Mouse (Mus musculus) hindbrain, embryonic 10.5 days (tissue): Measurements from ENCODE around the gene Ttc26. TPM values are rescaled to one million over a fixed set of nuclear protein-coding genes. Genes with fewer than 3 reads are reported as not detected.

Experiments used
- DNase-seq: peaks from one replicate; pipeline ENCODE4 v3.0.0-alpha.2; 2017; ENCODE audit warnings: low spot score
- H3K27ac ChIP-seq: fragments of 300-500 bp; sonication (generic); 2 replicates; pipeline ENCODE4 v1.5.1; 2016; ENCODE audit warnings: mild to moderate bottlenecking, moderate library complexity
- H3K27me3 ChIP-seq: fragments of 300-500 bp; sonication (generic); 2 replicates; pipeline ENCODE4 v1.6.1; 2016; ENCODE audit warnings: mild to moderate bottlenecking; ENCODE audit not compliant: poor library complexity, insufficient read depth, severe bottlenecking
- H3K36me3 ChIP-seq: fragments of 300-500 bp; sonication (generic); 2 replicates; pipeline ENCODE4 v1.6.1; 2016; ENCODE audit warnings: mild to moderate bottlenecking, moderate library complexity
- H3K4me1 ChIP-seq: fragments of 300-500 bp; sonication (generic); replicated peaks from 2 replicates; pipeline ENCODE4 v1.6.1; 2016; ENCODE audit warnings: mild to moderate bottlenecking
- H3K4me3 ChIP-seq: fragments of 300-500 bp; sonication (generic); 2 replicates; pipeline ENCODE4 v1.5.1; 2016; ENCODE audit warnings: mild to moderate bottlenecking, moderate library complexity
- H3K9me3 ChIP-seq: fragments of 300-500 bp; sonication (generic); 2 replicates; pipeline ENCODE4 v1.6.1; 2016; ENCODE audit warnings: mild to moderate bottlenecking, moderate library complexity
- WGBS: fragments of 180-500 bp; shearing (Covaris S2); methylation state at CpG from one replicate; pipeline ENCODE4 v1.1.7; 2016; 5-methylcytosine and 5-hydroxymethylcytosine counted together
- polyA plus RNA-seq: library from polyadenylated mRNA; unstranded; fragments of >200 nt; fragmentation: Nextera tagmentation; extraction: Ambion mirVana; gene quantifications from 2 replicates; pipeline ENCODE4 v1.2.1, GENCODE M21; 2016

Ttc26 gene
- polyA plus RNA-seq: 14.3 and 14.6 TPM in 2 replicates

GRCm38 (mm10) chr6:38381129-38381771, at the start of gene Ttc26:
Gene Ttc26 (plus strand): TSS chr6:38381469.
- no peaks in the 10 kb centered on the region for H3K9me3 ChIP-seq
- peaks cover 14% of the 10 kb centered on the region for H3K4me1 ChIP-seq
- peak within 1 kb of the TSS; percentile 88 for H3K27ac ChIP-seq
- peak within 1 kb of the TSS; percentile 66 for H3K4me3 ChIP-seq
- under 1% methylated on average over 26 of the region's 26 CpGs for WGBS
- DNase-seq: peak; percentile 90
- H3K27me3 ChIP-seq: no peaks in the 10 kb centered on the region
- peaks cover 10% of the 10 kb centered on the region for H3K36me3 ChIP-seq

- H3K4me3 ChIP-seq: no peak overlapping the region
- WGBS: 89% methylated on average over 6 of the region's 6 CpGs
- no peaks in the 10 kb centered on the region for H3K36me3 ChIP-seq
- H3K27ac ChIP-seq: no peak overlapping the region
- H3K9me3 ChIP-seq: no peaks in the 10 kb centered on the region
- no peaks in the 10 kb centered on the region for H3K27me3 ChIP-seq
- no peak for DNase-seq
- no peaks in the 10 kb centered on the region for H3K4me1 ChIP-seq
Observed at GRCm38 (mm10) chr6:38335264-38335663, 46.0 kb upstream of the Ttc26 start.

DNA sequence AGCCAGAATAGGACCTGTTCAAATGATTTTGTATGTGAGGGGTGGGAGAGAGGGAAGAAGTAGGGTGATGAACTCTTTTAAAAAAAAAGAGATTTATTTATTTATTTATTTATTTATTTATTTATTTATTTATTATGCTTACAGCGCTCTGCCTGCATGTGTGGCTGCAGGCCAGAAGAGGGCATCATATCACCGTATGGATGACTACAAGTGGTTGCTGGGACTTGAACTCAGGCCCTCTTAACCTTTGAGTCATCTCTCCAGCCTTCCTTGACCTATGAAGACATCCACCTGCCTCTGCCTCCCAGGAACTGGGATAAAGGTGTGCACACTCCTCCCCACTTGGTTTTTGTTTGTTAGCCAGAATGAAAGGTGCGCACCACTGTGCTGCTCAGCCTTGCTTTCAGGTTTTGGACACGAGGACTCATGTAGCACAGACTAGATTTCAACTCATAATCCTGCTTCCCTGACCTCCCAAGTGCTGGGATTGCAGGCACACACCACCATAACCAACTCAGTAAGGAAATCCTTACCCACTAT, 44.0 kb upstream of the Ttc26 start:
- DNase-seq: no peak
- 0 out of 2 replicates have a peak, but pooled peaks cover 3% of the 10 kb centered on the region for H3K4me1 ChIP-seq
- 90% methylated on average over 4 of the region's 4 CpGs for WGBS

GRCm38 (mm10) chr6:38337951-38338350, 43.3 kb upstream of the Ttc26 start:
- 0 out of 2 replicates have a peak, but pooled peaks cover 3% of the 10 kb centered on the region for H3K4me1 ChIP-seq
- no peaks in the 10 kb centered on the region for H3K27me3 ChIP-seq
- no peak for DNase-seq
- no peak overlapping the region for H3K27ac ChIP-seq
- 86% methylated on average over 6 of the region's 6 CpGs for WGBS
- no peaks in the 10 kb centered on the region for H3K36me3 ChIP-seq
- H3K4me3 ChIP-seq: no peak overlapping the region
- H3K9me3 ChIP-seq: no peaks in the 10 kb centered on the region

More for the DNA sequence above, 44.0 kb upstream of the Ttc26 start:
- no peaks in the 10 kb centered on the region for H3K9me3 ChIP-seq
- no peak overlapping the region for H3K4me3 ChIP-seq
- H3K36me3 ChIP-seq: no peaks in the 10 kb centered on the region
- no peak overlapping the region for H3K27ac ChIP-seq
- H3K27me3 ChIP-seq: no peaks in the 10 kb centered on the region

DNA sequence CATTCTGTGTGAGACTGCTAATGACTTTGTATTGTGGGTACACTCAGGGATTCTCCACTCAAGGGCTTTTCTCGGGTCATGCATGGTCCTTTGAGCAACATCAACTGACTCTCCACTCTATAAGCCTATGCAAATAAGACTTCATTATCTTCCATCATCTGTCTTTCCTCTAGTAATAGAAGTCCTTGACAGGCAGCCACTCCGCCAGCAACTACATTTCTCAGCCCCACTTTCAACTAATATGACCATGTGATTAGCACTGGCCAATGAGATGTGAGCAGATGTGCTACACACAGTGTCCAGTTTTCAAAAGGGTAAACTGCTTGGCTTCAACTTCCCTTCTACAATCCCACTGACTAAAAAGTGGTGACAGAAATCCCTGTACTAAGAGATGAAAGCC, 42.2 kb upstream of the Ttc26 start:
- no peak overlapping the region for H3K27ac ChIP-seq
- H3K36me3 ChIP-seq: no peaks in the 10 kb centered on the region
- 0 out of 2 replicates have a peak, but pooled peaks cover 6% of the 10 kb centered on the region for H3K4me1 ChIP-seq
- no peaks in the 10 kb centered on the region for H3K9me3 ChIP-seq
- no peaks in the 10 kb centered on the region for H3K27me3 ChIP-seq
- no peak overlapping the region for H3K4me3 ChIP-seq
- WGBS: 86% methylated on average over 2 of the region's 2 CpGs
- no peak for DNase-seq

DNA sequence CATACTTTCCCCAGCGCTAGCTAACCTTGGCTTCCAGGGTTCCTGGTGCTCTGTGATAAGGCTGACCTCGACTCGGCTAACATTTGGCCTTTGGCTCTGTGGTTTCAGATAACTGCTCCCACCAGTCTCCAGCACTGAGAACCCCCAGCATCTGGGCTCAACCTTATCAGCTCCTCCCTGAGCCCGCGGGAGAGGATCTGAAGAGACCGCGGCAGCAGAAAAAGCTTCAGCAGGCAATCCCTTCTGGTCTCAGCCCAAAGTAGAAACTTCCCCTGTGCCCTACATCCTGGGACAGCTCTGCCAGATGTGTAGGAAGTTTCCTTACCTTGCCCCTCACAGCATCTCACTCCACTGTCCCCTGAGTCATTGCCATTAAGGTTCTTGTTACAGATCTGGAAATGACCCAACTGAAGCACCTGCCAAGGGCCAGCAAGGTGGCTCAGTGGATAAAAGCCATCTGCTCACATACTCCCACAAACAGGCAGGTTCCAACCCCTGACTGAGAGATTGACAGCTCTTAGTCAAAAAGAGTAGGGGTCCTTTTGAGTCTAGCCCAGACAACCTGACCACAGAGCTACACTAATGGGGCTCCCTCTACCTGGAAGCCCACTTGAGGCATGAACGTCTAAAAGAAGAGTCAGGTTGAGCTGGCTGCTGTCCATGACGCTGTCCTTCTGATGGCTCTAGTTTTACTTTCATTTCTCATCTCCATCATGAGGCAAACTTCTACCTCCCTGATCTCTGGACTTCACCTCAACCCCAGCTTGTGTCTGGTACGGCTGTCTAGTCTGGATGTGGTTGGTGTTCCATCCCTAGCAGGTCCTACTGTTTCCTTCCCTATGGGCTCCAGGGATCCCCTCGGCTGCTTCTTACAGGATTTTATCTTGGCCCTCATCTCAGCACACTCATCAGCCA, 39.3 kb upstream of the Ttc26 start:
- Histone ChIP-seq H3K9me3 (no peaks in the 10 kb centered on the region), H3K36me3 (no peaks in the 10 kb centered on the region), H3K27ac (no peak overlapping the region), H3K4me1 (0 out of 2 replicates have a peak, but pooled peaks cover 6% of the 10 kb centered on the region), H3K27me3 (no peaks in the 10 kb centered on the region), H3K4me3 (no peak overlapping the region)
- DNase-seq: no peak
- 73% methylated on average over 11 of the region's 11 CpGs for WGBS

DNA sequence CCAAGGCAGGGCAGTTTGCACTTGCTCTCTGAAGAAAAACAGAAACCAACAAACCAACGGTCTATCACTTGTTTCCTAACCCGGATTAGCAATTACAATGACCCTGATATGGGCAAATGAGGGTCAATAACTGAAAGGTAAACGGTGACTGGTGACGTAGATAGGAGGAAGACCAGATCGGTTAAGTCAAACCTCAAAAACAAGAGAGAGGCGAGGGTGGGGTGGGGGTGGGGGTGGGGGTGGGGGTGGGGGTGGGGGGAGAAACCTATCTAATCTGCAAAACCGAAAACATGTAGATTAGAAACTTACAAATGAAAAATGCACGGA, 38.6 kb upstream of the Ttc26 start:
- Histone ChIP-seq H3K9me3 (no peaks in the 10 kb centered on the region), H3K27ac (no peak overlapping the region), H3K4me3 (no peak overlapping the region), H3K4me1 (0 out of 2 replicates have a peak, but pooled peaks cover 6% of the 10 kb centered on the region), H3K27me3 (no peaks in the 10 kb centered on the region), H3K36me3 (no peaks in the 10 kb centered on the region)
- WGBS: 81% methylated on average over 8 of the region's 8 CpGs
- no peak for DNase-seq

DNA sequence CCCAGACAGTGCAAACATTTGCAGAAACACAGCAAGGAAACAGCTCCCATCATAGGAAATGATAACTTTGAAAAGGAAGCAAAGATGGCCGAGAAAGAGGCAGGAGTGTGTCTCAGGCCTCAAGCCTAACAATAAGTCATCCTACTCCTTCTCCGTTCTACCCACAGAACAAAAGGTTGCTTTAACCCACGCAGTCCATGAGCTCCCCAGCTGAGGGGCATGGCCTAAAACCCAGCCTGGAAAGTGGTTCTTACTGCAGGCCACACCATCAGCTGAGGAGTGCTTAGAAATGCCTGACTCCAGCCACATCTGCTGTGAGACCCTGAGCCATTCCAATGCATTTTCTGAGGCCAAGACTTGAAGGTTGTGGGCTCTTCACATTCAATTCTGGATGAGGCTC, 37.7 kb upstream of the Ttc26 start:
- Histone ChIP-seq H3K4me1 (0 out of 2 replicates have a peak, but pooled peaks cover 6% of the 10 kb centered on the region), H3K27ac (peak overlapping the region; percentile 23), H3K36me3 (no peaks in the 10 kb centered on the region), H3K27me3 (no peaks in the 10 kb centered on the region), H3K4me3 (no peak overlapping the region), H3K9me3 (no peaks in the 10 kb centered on the region)
- no peak for DNase-seq
- WGBS: 52% methylated on average over 3 of the region's 3 CpGs

DNA sequence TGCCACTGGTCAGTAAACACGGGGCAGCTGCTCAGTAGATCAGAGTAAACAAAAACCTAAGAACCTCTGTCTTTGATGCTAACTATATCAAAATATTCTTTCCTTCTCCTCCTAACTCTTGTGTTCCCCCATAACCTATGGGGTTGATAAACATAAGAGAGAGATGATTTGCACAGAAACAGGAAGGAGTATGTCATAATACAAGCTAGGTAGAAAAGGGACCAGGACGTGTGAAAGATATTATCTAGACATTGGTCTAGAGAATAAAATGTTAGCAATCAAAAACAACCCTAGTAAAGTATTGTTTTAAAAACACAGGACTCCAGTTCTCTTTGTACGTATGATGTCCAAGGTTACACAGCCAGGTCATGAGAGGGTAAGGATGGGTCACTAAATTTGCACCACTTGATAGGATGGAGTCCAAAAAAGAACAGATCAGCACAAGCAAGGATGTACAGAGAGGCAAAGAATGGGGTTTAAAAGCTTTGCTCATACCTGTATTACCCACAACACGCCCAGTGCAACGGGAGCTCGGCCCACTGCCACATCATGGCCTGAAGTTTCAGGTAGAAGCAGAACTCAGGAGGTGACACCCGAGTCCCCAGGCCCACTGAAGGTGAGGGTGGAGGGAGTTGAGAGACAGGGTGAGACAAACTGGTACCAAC, 37.1 kb upstream of the Ttc26 start:
- 85% methylated on average over 7 of the region's 7 CpGs for WGBS
- H3K4me3 ChIP-seq: no peak overlapping the region
- H3K4me1 ChIP-seq: 0 out of 2 replicates have a peak, but pooled peaks cover 6% of the 10 kb centered on the region
- H3K27me3 ChIP-seq: no peaks in the 10 kb centered on the region; the same call in 1 of the 2 replicates
- peak overlapping the region; percentile 23; the same call in 1 of the 2 replicates for H3K27ac ChIP-seq
- no peaks in the 10 kb centered on the region for H3K9me3 ChIP-seq
- no peaks in the 10 kb centered on the region for H3K36me3 ChIP-seq
- no peak for DNase-seq

DNA sequence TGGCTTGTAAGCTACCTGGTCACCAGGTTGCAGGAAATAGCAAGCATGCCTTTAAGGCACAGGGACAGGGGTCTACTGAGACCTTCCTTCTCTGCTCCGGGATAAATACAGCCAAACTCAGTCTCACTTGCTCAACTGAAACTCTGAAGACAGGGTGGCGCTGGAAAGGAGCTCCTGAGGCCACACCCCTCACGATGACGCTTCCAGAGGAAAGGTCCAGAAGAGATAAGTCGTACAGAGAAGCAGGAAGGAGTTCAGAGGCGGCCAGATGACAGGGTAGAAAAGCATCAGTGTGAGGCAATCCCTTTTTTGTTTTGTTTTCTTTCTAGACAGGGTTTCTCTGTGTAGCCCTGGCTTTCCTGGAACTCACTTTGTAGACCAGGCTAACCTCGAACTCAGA, 35.5 kb upstream of the Ttc26 start:
- Histone ChIP-seq H3K27me3 (peaks cover 15% of the 10 kb centered on the region), H3K9me3 (no peaks in the 10 kb centered on the region), H3K27ac (no peak overlapping the region), H3K36me3 (no peaks in the 10 kb centered on the region), H3K4me3 (no peak overlapping the region), H3K4me1 (0 out of 2 replicates have a peak, but pooled peaks cover 6% of the 10 kb centered on the region)
- DNase-seq: no peak
- 57% methylated on average over 7 of the region's 7 CpGs for WGBS

- 81% methylated on average over 5 of the region's 5 CpGs for WGBS
- Histone ChIP-seq H3K9me3 (no peaks in the 10 kb centered on the region), H3K4me3 (no peak overlapping the region), H3K27me3 (peaks cover 36% of the 10 kb centered on the region), H3K4me1 (0 out of 2 replicates have a peak, but pooled peaks cover 3% of the 10 kb centered on the region), H3K27ac (no peak overlapping the region), H3K36me3 (no peaks in the 10 kb centered on the region)
- no peak for DNase-seq
Observed at GRCm38 (mm10) chr6:38347875-38348274, 33.4 kb upstream of the Ttc26 start.

DNA sequence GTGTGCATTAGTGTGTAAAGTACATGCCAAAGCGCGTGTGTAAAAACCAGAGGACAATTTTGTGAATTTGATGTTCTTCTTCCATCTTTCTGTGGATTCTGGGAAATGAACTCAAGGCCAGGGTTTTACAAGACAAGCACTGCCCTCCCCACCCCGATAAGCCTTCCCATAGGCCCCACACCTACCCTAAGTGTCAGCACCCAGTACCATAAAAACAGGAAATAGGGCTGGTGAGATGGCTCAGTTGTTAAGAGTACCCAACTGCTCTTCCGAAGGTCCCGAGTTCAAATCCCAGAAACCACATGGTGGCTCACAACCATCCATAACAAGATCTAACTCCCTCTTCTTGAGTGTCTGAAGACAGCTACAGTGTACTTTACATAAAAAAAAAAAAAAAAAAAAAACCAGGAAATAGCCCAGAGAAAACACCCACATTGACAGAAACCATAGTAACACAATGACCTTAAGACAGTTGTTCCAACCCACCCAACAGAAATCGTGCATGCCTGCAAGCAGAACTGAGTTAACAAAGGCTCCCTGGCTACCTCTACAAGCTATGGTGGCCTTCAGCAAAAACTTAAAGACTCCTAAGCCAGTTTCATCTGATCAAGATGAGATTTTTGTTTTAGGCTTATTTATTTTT, 32.3 kb upstream of the Ttc26 start:
- 93% methylated on average over 6 of the region's 6 CpGs for WGBS
- Histone ChIP-seq H3K9me3 (no peaks in the 10 kb centered on the region), H3K27me3 (peaks cover 46% of the 10 kb centered on the region), H3K4me1 (peaks cover 3% of the 10 kb centered on the region), H3K4me3 (no peak overlapping the region), H3K27ac (no peak overlapping the region), H3K36me3 (no peaks in the 10 kb centered on the region)
- DNase-seq: no peak
